8 mouse cellular contexts compared by ENCODE assay signal in genomic region chr2:37422306-37423304, GRCm38 (mm10). TPM values are rescaled to one million over a fixed set of nuclear protein-coding genes. Genes with fewer than 3 reads are reported as not detected.
DNase-seq lines count a peak whose midpoint lies in the region; ATAC-seq lines count a peak whose summit lies in the region.

TSS of gene Rc3h2 (minus strand) at chr2:37422903.

- no peaks in the 10 kb centered on the region for H3K27me3 ChIP-seq in hindbrain, embryonic 11.5 days (ENCODE audit: control insufficient read depth, insufficient read depth, low read length)

- no peaks in the 10 kb centered on the region for H3K36me3 ChIP-seq in hindbrain, embryonic 11.5 days (ENCODE audit: control insufficient read depth, insufficient read depth, low read length)

- under 1% methylated on average over 53 of the region's 75 CpGs for WGBS in hindbrain, embryonic 11.5 days

- no peaks in the 10 kb centered on the region for H3K4me1 ChIP-seq in hindbrain, embryonic 11.5 days (replicated peaks; ENCODE audit: control insufficient read depth, insufficient read depth, low read length)

- H3K9ac ChIP-seq in hindbrain, embryonic 11.5 days (ENCODE audit: low read depth, low read length), result peak within 1 kb of the TSS; percentile 97

- H3K4me3 ChIP-seq in hindbrain, embryonic 11.5 days (ENCODE audit: low read depth, low read length), result peak within 1 kb of the TSS; percentile 95

- H3K9me3 ChIP-seq in hindbrain, embryonic 11.5 days (ENCODE audit: control insufficient read depth, low read length), result no peaks in the 10 kb centered on the region

- peak within 1 kb of the TSS; percentile 59 for H3K4me2 ChIP-seq in hindbrain, embryonic 11.5 days (replicated peaks; ENCODE audit: low read depth, low read length)

- ATAC-seq in hindbrain, embryonic 11.5 days (ENCODE audit: low FRiP score), result peak; percentile 98

- DNase-seq in Muller cell, postnatal 12 days (ENCODE audit: inconsistent ontology term), result peak; percentile 98
- DNase-seq in cerebellum, adult 9-11 months, result peak; percentile 98
- peak; percentile 97 to 98 for DNase-seq in frontal cortex, adult 2 months (ENCODE audit: extremely low spot score in 1 of 2, low spot score in 1 of 2)
- DNase-seq in hindbrain, embryonic 11.5 days (ENCODE audit: low spot score), result peak; percentile 97
- DNase-seq in layer of hippocampus, postnatal 10 days (ENCODE audit: low spot score in 2 of 2), result peak; percentile 93 to 94
- DNase-seq in lung, postnatal 10 days, result peak; percentile 98
- DNase-seq in ovary, postnatal 36 days (ENCODE audit: low spot score), result peak; percentile 89
- peak; percentile 94 for DNase-seq in thymus, postnatal 25 days

- peak within 1 kb of the TSS; percentile 97 for H3K27ac ChIP-seq in hindbrain, embryonic 11.5 days (ENCODE audit: low read depth, low read length)

RNA-seq across cellular contexts. Expression of gene Rc3h2, which starts in this region (rescaled TPM):
- 25.6 and 26.6 TPM in 2 replicates for polyA plus RNA-seq in frontal cortex, adult 2 months (2012; rRNA removed)
- polyA plus RNA-seq in hindbrain, embryonic 11.5 days (2014; fragmentation: Nextera tagmentation; extraction: Ambion mirVana), result 22.7 and 33.4 TPM in 2 replicates
- 10 to 100 TPM; 78.7 to 82.2 TPM for total RNA-seq in layer of hippocampus, postnatal 10 days (2021)

Comparison
In these comparisons a context has a peak if more than half of its experiments do, and no peak if none do; other contexts are left out.
1. Peak in every context shown above with its lines: DNase-seq, ATAC-seq, H3K4me3 ChIP-seq and H3K27ac ChIP-seq.